Mouse (Mus musculus) adrenal gland, adult (tissue): ENCODE results near the gene Plce1.
"Not testable (repeated sequence)": the region's sequence is repeated elsewhere in the genome, so short reads cannot be mapped to it uniquely, and the experiment has no call there.

Experiments used
- DNase-seq, 2 experiments: peaks; one replicate each; pipeline ENCODE4 v3.0.0; 2022 to 2023; ENCODE audit warnings: low spot score in 1 of 2; ENCODE audit not compliant: inconsistent age in 2 of 2

The Plce1 gene

GRCm38 (mm10) chr19:38488103-38488912 lies 7.4 kb downstream of the Plce1 start:
- no peak for DNase-seq

- DNase-seq = no peak
Measured at GRCm38 (mm10) chr19:38498233-38498632, 17.3 kb downstream of the Plce1 start.

GRCm38 (mm10) chr19:38504597-38504996 lies 23.7 kb downstream of the Plce1 start:
- DNase-seq = no peak

GRCm38 (mm10) chr19:38506131-38506530 lies 25.2 kb downstream of the Plce1 start:
- DNase-seq = no peak

GRCm38 (mm10) chr19:38507251-38507965 lies 26.5 kb downstream of the Plce1 start:
- DNase-seq = no peak

- DNase-seq = no peak
Measured at GRCm38 (mm10) chr19:38507966-38508625, 27.2 kb downstream of the Plce1 start.

GRCm38 (mm10) chr19:38514417-38515184 lies 33.7 kb downstream of the Plce1 start:
- no peak for DNase-seq

- DNase-seq = no peak
Measured at GRCm38 (mm10) chr19:38526855-38527254, 45.9 kb downstream of the Plce1 start.

GRCm38 (mm10) chr19:38527475-38527874 lies 46.6 kb downstream of the Plce1 start:
- DNase-seq = no peak

- DNase-seq = no peak
Measured at GRCm38 (mm10) chr19:38533230-38533629, 52.3 kb downstream of the Plce1 start.

- DNase-seq = no peak
Measured at GRCm38 (mm10) chr19:38539338-38539737, 58.4 kb downstream of the Plce1 start.

GRCm38 (mm10) chr19:38540549-38540948 lies 59.6 kb downstream of the Plce1 start:
- no peak for DNase-seq

GRCm38 (mm10) chr19:38549487-38550058 lies 68.7 kb downstream of the Plce1 start:
- no peak for DNase-seq

- DNase-seq = no peak
Measured at GRCm38 (mm10) chr19:38553551-38553950, 72.6 kb downstream of the Plce1 start.

GRCm38 (mm10) chr19:38555399-38555798 lies 74.5 kb downstream of the Plce1 start:
- peak; percentile 36 to 52 for DNase-seq

- DNase-seq = peak in 1 of 2 experiments; percentile 28
Measured at GRCm38 (mm10) chr19:38558816-38559215, 77.9 kb downstream of the Plce1 start.

- DNase-seq = not testable (repeated sequence)
Measured at GRCm38 (mm10) chr19:38561887-38562286, 81.0 kb downstream of the Plce1 start.

GRCm38 (mm10) chr19:38566156-38566555 lies 85.2 kb downstream of the Plce1 start:
- DNase-seq = no peak

GRCm38 (mm10) chr19:38566752-38567151 lies 85.8 kb downstream of the Plce1 start:
- no peak for DNase-seq

GRCm38 (mm10) chr19:38567331-38567730 lies 86.4 kb downstream of the Plce1 start:
- peak in 1 of 2 experiments; percentile 45 for DNase-seq
